Mouse (Mus musculus): ENCODE measurements around the gene Emd. TPM values are rescaled to one million over a fixed set of nuclear protein-coding genes. Genes with fewer than 3 reads are reported as not detected.

Emd gene
- polyA plus RNA-seq, 1 experiment from 2014 or later, result 25.7 TPM

DNA sequence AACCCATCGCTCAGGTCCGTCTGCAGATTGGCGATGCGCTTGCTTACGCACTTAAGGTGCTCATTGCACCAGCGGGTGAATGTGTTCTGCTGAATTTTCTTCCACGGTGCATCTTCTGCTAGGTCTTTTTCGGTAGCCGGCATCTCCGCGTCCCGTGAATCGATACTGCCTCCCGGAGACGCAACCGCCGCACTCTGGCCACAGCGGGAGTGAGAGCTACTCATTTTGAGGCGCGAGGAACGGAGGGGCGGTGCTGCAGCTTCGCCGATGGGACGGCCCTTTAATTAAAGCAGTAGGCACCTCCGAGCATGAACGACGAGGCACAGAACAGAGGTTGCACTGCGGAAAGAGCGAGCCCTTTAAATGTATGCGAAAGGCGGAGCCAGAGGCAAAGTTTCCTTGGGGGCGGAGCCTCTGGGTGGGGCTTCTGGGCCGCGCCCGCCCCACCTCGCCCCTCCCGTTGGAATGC, 8.2 kb upstream of the Emd start:
- H3K4me1 ChIP-seq (replicated peaks), result no peaks in the 10 kb centered on the region
- H3K4me3 ChIP-seq (replicated peaks), result peak overlapping the region; percentile 49
- H3K27me3 ChIP-seq (replicated peaks), result no peaks in the 10 kb centered on the region
- H3K9me3 ChIP-seq, result no peaks in the 10 kb centered on the region
- peak overlapping the region; percentile 55 for H3K4me2 ChIP-seq (replicated peaks)
- 0 out of 2 replicates have a peak, but pooled peaks cover 3% of the 10 kb centered on the region for H3K36me3 ChIP-seq
- 29% methylated on average over 38 of the region's 38 CpGs for WGBS
- H3K9ac ChIP-seq, result peak overlapping the region; percentile 58
- ATAC-seq, result peak; percentile 89
- H3K27ac ChIP-seq, result peak overlapping the region; percentile 84

DNA sequence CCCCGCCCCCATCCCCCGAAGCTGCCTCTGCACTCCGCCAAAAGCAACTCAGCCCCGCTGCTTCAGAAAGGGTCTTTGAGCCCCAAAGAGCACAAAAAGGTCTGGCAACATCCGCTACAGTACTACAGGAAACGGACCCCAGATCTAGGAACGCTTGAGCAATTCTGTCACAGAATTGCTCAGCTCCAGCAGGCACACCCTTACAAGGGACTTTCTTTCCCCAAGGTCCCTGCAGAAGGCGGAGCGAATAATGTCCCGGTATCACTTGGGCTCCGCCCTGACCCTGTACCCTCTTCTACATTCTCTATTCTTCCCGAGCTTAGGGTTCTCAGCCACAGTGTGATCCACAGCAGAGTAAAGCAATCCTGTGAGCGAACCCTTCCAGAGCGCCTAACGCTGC, 7.8 kb upstream of the Emd start:
- Histone ChIP-seq H3K4me3 (replicated peaks) (peak overlapping the region; percentile 49), H3K9me3 (no peaks in the 10 kb centered on the region), H3K4me2 (replicated peaks) (peak overlapping the region; percentile 55), H3K27ac (peak overlapping the region; percentile 84), H3K36me3 (0 out of 2 replicates have a peak, but pooled peaks cover 3% of the 10 kb centered on the region), H3K9ac (peak overlapping the region; percentile 51; the same call in 1 of the 2 replicates), H3K4me1 (replicated peaks) (no peaks in the 10 kb centered on the region), H3K27me3 (replicated peaks) (no peaks in the 10 kb centered on the region)
- 26% methylated on average over 15 of the region's 15 CpGs for WGBS
- ATAC-seq, result peak; percentile 51

DNA sequence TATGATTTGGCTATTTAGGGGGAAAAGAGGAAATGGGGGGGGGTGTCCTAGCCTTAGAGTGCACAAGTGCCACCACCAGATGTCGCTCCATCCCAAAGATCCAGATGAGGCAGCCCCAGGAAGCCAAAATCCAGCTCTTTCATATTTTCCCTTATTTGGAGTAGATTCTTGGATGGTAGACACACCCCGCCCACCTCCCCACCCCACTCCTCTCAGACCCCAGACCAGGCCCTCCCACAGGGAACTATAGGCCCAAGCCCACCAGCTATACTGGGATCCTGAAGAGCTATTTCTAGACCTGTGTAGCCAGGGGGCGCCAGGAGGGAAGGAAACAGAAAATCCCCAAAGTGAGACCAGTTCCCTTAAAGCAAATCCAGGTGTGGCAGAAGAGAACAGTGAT, 5.8 kb upstream of the Emd start:
- peak overlapping the region; percentile 72 for H3K27ac ChIP-seq

DNA sequence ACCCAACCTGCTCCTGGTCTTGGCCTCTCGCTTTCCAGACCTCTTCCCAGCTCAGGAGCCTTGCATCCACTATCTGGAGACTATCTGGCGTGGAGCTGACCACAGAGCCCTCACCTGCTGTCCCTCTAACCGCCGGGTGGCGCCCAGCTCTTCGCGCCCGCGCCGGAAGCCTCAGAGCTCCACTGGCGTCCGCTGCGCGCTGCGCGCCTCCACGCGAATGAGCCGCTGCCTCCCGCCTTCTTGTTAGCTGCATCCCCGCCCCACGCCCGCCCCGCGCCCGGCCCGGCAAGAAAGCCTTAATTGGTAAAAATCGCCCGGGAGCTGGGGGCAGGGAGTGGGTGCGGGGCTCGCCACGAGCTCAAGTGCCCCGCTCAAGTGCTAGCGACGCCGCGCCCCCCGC, 4.9 kb upstream of the Emd start, which contains the start of gene Flna:
Gene Flna, minus strand, starts transcription at position 206 of the 400 bp plus-strand sequence.
- no peaks in the 10 kb centered on the region for H3K4me1 ChIP-seq (replicated peaks)
- H3K9me3 ChIP-seq, result no peaks in the 10 kb centered on the region
- peak within 1 kb of the TSS; percentile 65 for H3K4me2 ChIP-seq (replicated peaks)
- peak within 1 kb of the TSS; percentile 51 for H3K9ac ChIP-seq
- ATAC-seq, result 0 out of 2 replicates have a peak, but pooled peaks have one; percentile 2
- peak within 1 kb of the TSS; percentile 72 for H3K27ac ChIP-seq
- 23% methylated on average over 38 of the region's 38 CpGs for WGBS
- H3K4me3 ChIP-seq (replicated peaks), result peak within 1 kb of the TSS; percentile 36
- H3K27me3 ChIP-seq (replicated peaks), result no peaks in the 10 kb centered on the region
- no peaks in the 10 kb centered on the region for H3K36me3 ChIP-seq

More for the DNA sequence above, 5.8 kb upstream of the Emd start:
- Histone ChIP-seq H3K4me3 (replicated peaks) (peak overlapping the region; percentile 36), H3K27me3 (replicated peaks) (no peaks in the 10 kb centered on the region), H3K4me2 (replicated peaks) (peak overlapping the region; percentile 65), H3K4me1 (replicated peaks) (no peaks in the 10 kb centered on the region), H3K36me3 (no peaks in the 10 kb centered on the region), H3K9ac (peak overlapping the region; percentile 51; the same call in 1 of the 2 replicates), H3K9me3 (no peaks in the 10 kb centered on the region)
- WGBS, result 24% methylated on average over 3 of the region's 3 CpGs
- 0 out of 2 replicates have a peak, but pooled peaks have one; percentile 18 for ATAC-seq

DNA sequence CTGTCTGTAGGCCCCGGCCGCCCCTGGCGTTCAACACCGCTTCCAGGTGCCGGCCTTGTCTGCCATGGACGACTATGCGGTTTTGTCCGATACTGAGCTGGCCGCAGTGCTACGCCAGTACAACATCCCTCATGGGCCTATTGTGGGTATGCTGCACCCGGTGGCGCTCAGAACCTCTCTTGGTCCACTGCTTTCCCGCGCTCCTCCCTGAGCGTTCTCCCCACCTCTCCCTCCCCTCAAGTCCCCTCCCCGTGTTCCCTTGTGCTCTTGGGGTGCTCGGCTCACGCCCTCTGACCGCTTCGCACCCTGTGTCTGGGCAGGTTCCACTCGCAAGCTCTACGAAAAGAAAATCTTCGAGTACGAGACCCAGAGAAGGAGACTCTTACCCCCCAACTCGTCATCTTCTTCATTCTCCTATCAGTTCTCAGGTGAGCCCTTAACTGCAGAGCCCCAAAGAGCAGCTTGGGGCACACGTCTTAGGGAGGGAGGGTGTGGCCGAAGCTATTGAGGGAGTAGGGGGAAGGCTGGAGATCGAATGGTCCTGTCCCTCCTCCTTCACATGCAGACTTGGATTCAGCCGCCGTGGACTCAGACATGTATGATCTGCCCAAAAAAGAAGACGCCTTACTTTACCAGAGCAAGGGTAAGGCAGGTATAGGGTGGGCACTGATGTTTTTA, 540 bp downstream of the Emd start:
- Histone ChIP-seq H3K4me3 (replicated peaks) (peak overlapping the region; percentile 49), H3K9me3 (no peaks in the 10 kb centered on the region), H3K36me3 (no peaks in the 10 kb centered on the region), H3K27ac (peak overlapping the region; percentile 89), H3K4me1 (replicated peaks) (no peaks in the 10 kb centered on the region), H3K27me3 (replicated peaks) (no peaks in the 10 kb centered on the region), H3K4me2 (replicated peaks) (peak overlapping the region; percentile 61), H3K9ac (peak overlapping the region; percentile 56)
- WGBS, result 23% methylated on average over 31 of the region's 31 CpGs
- peak; percentile 68 for ATAC-seq

DNA sequence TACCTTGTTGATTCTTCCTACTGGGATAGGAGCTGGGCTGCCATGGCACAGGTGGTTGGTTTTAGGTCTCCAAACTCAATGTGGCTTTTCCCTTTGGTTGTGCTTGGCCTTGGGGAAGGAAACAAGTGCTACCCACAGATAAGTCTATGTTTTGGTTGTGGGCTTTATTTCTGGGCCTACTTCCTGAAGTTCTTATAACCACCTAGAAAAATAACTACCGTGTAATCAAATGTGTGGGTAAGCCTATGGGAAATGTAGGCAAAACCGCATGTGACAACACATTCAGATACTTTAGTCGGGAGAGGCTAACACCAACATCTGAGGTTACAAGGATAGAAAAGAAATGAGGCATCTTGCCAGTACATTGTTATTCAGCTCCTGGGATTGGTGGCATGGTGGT, 3.3 kb downstream of the Emd start:
- no peaks in the 10 kb centered on the region for H3K27me3 ChIP-seq (replicated peaks)
- H3K9me3 ChIP-seq, result no peaks in the 10 kb centered on the region
- H3K4me1 ChIP-seq (replicated peaks), result no peaks in the 10 kb centered on the region
- no peak for ATAC-seq
- H3K4me2 ChIP-seq (replicated peaks), result no peak overlapping the region
- no peaks in the 10 kb centered on the region for H3K36me3 ChIP-seq
- 99% methylated on average over 3 of the region's 3 CpGs for WGBS
- H3K27ac ChIP-seq, result no peak overlapping the region
- H3K4me3 ChIP-seq (replicated peaks), result no peak overlapping the region
- no peak overlapping the region for H3K9ac ChIP-seq

DNA sequence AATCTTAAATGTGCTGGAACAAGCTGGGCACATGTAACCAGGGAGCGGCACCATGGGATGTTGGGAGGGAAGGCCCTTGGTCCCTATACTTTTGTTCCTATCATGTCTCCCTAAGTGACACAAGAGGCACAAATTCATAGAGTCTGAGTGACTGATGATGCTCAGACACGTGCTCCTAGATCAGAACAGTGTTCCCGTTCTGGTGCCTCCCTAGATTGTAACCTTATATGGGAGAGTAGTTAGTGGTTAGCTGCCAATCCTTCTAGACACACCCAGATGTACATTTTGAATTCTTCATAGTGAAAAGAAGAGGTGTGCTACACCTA, 15.2 kb downstream of the Emd start:
- Histone ChIP-seq H3K27ac (peak overlapping the region; percentile 87), H3K27me3 (replicated peaks) (no peaks in the 10 kb centered on the region), H3K4me1 (replicated peaks) (no peaks in the 10 kb centered on the region), H3K4me2 (replicated peaks) (peak overlapping the region; percentile 48), H3K4me3 (replicated peaks) (peak overlapping the region; percentile 47), H3K36me3 (no peaks in the 10 kb centered on the region), H3K9me3 (no peaks in the 10 kb centered on the region), H3K9ac (peak overlapping the region; percentile 26)
- ATAC-seq, result peak; percentile 62
- 24% methylated on average over 3 of the region's 3 CpGs for WGBS

DNA sequence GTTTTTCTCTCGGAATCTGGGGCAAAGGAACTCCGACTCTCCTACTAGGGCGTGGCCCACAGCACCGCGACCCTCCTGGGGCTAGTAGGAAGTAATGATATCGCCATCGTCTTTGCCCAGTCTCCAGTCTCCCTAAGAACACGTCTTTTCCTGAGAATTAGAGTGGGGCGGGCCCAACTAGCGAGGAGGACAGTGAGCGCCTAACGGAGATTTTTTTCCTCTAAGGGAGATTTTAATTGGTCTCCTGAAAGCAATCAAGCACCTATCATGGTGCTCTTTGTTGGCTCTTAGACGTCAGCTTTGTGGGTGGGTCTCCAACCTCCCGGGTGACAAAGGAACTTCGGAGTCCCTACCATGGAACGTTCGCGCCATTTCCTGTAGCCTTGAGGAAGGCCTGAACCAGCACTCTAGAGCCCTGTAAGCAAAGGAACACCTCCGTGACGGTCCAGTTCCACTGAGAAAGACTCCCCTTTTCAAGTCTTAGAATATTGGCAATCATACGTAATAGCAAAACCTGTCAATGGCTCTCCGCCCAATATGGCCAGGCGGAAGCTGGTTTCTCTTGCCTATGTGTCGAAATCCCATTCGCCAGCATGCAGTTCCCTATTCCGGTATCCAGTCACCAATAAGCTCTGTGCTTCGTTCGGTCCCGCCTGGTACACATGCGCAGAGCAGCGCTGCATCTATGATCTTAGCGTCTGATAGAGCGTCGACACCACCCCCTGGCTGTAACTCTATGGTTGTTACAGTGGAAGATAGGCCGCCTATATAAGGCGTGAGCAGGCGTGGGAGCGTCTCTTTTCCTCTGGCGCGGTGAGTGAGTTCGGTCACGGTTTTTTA, 15.8 kb downstream of the Emd start, which contains the start of gene Rpl10:
Gene Rpl10, plus strand, starts transcription at position 751 of the 840 bp plus-strand sequence.
- peak within 1 kb of the TSS; percentile 87 for H3K27ac ChIP-seq
- WGBS, result 15% methylated on average over 42 of the region's 42 CpGs
- H3K4me1 ChIP-seq (replicated peaks), result no peaks in the 10 kb centered on the region
- H3K9me3 ChIP-seq, result no peaks in the 10 kb centered on the region
- H3K27me3 ChIP-seq (replicated peaks), result no peaks in the 10 kb centered on the region
- no peaks in the 10 kb centered on the region for H3K36me3 ChIP-seq
- peak within 1 kb of the TSS; percentile 47 for H3K4me3 ChIP-seq (replicated peaks)
- ATAC-seq, result peak; percentile 94
- H3K4me2 ChIP-seq (replicated peaks), result peak within 1 kb of the TSS; percentile 48
- peak within 1 kb of the TSS; percentile 60 for H3K9ac ChIP-seq

DNA sequence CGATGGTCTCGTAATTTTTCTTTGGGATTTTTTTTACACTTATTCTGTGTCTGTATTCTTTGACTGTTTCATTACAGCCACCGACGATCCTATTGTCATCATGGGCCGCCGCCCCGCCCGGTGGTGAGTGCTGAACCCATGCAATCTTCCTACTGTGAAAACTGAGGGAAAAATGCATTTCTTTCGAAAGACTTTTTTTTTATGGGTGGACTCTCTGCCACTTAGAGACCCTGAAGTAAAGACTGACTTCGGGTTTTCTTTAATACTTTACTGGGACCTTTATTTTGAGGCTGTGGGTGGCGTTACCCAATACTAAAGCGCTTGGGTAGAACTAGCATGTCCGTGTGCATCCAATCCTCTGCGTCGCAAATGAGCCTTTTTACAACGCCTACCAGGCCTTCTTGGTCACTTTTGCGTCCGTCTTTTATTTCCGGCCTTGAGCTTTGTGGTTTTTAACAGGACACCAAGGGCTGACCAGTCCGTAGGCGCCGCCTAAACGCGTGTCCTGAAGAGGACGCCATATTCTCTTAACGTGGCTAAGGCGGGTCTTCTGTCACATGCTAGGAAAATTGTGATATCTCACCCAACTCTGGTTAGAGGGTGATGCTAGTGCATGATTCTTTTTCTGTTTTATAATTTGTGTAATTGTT, 16.5 kb downstream of the Emd start:
- ATAC-seq, result no peak
- WGBS, result 18% methylated on average over 27 of the region's 27 CpGs

DNA sequence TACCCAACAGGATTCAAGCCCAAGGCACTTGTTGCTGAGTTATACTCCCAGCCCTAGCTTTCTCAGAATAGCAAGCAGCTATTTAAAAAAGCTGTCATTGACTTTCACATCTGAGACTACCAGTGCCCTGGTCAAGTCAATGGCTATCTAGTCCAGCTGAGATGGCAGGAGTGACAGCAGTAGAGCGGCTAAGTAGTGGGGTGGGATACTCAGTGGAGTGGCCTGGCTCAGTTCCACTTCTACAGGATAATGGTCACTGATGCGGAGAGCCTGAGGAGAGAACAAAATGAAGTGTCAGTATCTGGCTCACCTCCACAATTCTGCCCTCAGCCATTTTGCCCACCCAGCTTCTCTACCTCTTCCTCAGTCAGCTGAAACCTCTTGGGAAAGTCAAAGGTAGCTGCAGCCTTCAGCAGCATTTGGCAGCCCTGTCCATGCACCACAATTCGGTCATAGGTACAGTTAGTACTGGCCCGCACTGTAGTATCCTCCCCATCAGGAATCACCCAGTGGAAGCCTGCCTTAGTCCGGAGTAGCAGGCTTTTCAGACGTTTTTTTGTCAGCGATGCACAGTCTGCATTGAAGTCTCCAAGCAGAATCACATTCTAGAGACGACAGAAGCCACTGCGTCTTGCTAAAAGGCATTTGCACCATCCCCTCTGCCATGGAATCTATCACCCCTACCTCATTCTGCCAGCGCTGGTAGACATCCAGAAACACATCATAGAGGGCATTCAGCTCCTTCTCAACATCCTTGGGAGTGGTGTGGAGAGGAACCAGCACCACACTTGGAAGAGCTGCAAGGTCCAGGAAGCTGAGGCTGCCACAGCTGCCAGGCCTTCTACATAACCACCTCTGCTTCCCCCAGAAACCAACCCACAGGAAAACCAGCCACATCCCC, 19.2 kb downstream of the Emd start:
- no peak overlapping the region for H3K4me3 ChIP-seq (replicated peaks)
- no peak overlapping the region for H3K9ac ChIP-seq
- ATAC-seq, result no peak
- no peak overlapping the region for H3K27ac ChIP-seq
- no peaks in the 10 kb centered on the region for H3K36me3 ChIP-seq
- no peaks in the 10 kb centered on the region for H3K27me3 ChIP-seq (replicated peaks)
- H3K4me2 ChIP-seq (replicated peaks), result no peak overlapping the region
- H3K9me3 ChIP-seq, result no peaks in the 10 kb centered on the region
- no peaks in the 10 kb centered on the region for H3K4me1 ChIP-seq (replicated peaks)
- 38% methylated on average over 10 of the region's 10 CpGs for whole genome bisulfite sequencing

More for the DNA sequence above, 16.5 kb downstream of the Emd start:
- peak overlapping the region; percentile 47 for H3K4me3 ChIP-seq (replicated peaks)
- H3K27ac ChIP-seq, result peak overlapping the region; percentile 77; the same call in 1 of the 2 replicates
- H3K4me1 ChIP-seq (replicated peaks), result no peaks in the 10 kb centered on the region
- no peaks in the 10 kb centered on the region for H3K9me3 ChIP-seq
- H3K9ac ChIP-seq, result peak overlapping the region; percentile 60
- no peaks in the 10 kb centered on the region for H3K36me3 ChIP-seq
- H3K4me2 ChIP-seq (replicated peaks), result peak overlapping the region; percentile 48
- no peaks in the 10 kb centered on the region for H3K27me3 ChIP-seq (replicated peaks)

DNA sequence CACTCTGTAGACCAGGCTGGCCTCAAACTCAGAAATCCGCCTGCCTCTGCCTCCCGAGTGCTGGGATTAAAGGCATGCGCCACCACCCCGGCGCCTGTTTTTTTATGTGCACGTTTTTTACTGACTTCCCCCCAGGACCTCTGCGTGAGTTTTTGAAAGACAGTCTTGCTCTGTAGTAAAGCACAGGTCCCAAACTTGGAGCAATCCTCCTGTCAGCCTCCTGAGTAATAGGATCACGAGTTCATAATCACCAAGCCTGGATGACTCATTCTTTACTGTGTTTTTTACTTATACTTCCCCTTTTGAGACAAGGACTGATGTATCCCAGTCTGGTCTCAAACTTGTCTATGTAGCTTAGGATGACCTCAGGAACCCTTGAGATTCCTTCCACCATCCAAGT, 23.4 kb downstream of the Emd start:
- no peaks in the 10 kb centered on the region for H3K9me3 ChIP-seq
- no peak overlapping the region for H3K4me2 ChIP-seq (replicated peaks)
- no peaks in the 10 kb centered on the region for H3K27me3 ChIP-seq (replicated peaks)
- no peaks in the 10 kb centered on the region for H3K36me3 ChIP-seq
- WGBS, result 71% methylated on average over 8 of the region's 8 CpGs
- no peak overlapping the region for H3K27ac ChIP-seq
- no peaks in the 10 kb centered on the region for H3K4me1 ChIP-seq (replicated peaks)
- no peak overlapping the region for H3K9ac ChIP-seq
- no peak overlapping the region for H3K4me3 ChIP-seq (replicated peaks)
- no peak for ATAC-seq

All from intestine, embryonic 15.5 days (tissue).